Mouse (Mus musculus) ZHBTc4 (cell line): ENCODE measurements around the gene Itgb3bp.
A peak's percentile ranks its signal among the peaks of the same experiment; 100 is the strongest.

Source experiments
- DNase-seq: peaks from one replicate; pipeline ENCODE4 v3.0.0-alpha.2; 2011; ENCODE audit warnings: low read depth, low spot score

Gene Itgb3bp

DNA sequence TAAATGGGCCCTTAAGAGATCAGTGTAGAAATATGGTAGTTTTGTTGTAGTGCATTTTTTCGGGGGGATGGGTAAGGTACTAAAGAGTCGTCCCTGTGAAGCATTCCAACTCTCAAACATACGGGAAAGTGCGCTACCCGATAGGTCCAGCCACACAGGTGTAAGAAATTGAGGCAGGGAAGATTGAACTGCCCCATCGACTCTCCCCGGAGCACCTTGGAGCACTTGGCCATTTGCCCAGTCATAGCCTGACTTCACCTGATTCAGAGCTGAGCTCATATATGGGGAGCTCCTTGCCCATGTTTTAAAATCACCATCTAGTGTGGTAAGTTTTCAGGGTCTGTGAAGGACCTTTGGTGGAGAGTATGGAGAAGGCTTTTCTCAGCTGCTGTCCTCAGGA, 5.2 kb upstream of the Itgb3bp start:
- no peak for DNase-seq

DNA sequence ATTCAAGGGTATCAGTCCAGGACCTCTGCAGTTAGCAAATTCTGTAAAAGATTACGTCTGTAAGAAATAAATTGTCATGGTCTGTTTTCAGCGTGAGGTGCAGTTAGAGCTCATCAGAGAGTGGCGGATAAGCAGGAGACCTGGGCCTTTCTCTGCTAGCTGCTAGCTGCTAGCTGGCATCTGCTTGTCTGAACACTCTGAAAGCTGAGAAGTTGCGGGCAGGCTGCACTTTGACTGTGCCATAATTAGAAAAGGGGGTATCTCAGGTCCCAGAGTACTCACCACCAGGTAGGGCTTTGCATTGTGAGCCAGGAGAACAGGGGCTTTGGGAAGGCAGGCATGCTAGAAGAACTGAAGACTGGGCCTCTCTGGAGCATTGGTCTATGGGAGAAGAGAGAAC, 2.2 kb upstream of the Itgb3bp start:
- DNase-seq: no peak

DNA sequence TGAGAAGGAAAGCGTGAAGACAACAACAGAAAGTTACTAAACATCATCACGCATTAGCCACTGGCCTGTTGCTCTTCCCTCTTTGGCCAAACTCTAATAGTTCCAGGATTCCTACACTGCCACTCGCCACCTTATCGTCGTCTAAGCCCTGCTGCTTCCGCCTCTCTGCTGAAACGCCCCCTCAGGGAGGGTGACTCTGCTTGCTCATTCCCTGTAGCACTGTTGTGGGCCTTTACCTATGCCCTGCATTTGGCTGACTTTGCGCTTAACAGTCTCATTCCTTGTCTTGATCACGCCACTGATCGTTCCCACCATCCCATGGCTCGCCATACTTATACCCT, 1.6 kb upstream of the Itgb3bp start:
- no peak for DNase-seq

DNA sequence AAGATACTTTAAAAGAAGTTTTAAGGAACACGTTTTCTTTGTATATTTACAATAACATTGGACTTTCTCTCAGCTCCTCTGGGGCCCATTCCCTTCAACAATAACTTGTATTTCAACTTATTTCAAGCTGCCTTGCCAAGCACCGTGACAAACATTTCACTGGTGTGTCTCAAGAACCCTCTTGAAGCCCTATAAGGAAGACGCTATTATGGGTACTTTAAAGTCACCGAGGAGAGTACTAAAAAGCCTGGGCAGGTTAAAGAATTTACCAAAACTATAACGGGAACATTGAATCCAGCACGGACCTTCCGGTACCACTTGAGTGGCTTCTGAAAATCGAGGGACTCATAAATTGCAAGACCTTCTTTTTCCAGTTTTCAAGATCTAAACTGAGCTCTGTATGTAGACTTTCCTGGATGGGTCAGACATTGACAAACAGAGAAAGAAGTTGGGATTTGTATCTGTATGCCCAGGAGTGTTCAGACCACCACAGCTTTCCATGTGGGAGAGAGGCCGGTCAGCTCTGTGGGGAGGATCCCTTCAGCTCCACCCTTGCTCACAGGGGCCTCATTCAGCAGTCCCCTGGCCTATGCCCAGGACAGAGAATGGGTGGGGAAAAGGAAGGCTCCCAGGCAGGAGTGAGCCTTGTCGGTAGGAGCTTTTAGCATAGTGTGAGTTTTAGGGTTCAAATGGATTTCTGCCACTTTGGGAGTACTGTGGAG, 1.1 kb upstream of the Itgb3bp start:
- no peak for DNase-seq

DNA sequence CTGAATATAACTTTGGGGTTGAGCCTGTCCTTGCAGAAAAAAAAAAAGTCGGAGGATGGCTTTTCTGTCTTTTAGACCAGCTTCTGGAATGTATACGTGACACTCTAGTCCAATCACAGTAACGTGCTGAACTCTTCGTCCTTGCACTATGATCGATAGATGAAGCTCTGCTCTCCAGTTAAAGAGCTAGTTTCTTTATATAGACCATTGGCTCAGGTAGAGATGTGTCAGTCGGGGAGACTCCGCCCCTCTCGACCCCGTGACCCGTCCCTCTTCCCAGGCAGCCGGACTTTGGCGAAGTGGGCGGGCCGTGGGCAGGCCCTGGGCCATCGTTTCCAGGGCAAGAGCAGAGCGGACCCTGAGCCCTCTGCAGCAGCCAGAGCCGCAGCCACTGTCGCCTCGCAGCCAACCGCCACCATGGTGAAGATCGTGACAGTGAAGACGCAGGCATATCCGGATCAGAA, 432 bp downstream of the Itgb3bp start, which contains the start of gene Pgm1:
Gene Pgm1 (plus strand): TSS at position 266 of the 464 bp plus-strand sequence.
- peak; percentile 76 for DNase-seq

DNA sequence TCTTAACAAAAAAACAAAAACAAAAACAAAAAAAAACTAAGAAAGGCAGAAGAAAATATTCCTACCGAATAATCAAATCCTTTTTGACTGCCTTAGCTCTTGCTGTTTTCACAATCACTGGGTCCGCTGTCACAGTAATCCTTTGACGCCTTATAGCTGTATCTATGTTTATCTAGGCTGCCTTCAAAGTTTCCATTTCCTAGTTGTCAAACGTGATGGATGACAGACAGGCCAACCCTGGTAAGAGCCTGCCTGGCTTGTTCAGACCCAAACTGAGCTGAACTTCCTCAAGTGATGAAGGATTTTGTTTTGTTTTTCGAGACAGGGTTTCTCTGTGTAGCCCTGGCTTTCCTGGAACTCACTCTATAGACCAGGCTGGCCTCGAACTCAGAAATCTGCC, 1.1 kb downstream of the Itgb3bp start:
- DNase-seq: no peak

DNA sequence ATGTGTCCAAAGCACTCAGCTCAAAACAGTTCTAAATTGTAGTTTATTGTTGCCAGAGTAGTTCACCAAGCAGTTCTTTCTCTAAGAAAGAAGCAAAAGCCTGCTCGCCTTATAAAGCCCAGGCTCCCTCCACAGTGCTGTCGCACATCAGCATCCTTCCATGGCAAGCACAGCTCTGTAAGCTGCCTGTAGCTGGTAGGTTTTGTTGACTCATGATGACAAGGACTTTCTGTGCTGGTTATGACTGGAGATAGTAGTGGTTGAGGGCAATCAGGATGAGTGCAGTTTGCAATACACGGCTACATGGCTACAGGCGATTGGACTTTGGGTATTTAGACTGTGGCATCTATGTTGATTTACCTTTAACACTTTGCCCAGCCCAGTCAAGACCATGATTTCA, 3.2 kb downstream of the Itgb3bp start:
- DNase-seq: no peak

DNA sequence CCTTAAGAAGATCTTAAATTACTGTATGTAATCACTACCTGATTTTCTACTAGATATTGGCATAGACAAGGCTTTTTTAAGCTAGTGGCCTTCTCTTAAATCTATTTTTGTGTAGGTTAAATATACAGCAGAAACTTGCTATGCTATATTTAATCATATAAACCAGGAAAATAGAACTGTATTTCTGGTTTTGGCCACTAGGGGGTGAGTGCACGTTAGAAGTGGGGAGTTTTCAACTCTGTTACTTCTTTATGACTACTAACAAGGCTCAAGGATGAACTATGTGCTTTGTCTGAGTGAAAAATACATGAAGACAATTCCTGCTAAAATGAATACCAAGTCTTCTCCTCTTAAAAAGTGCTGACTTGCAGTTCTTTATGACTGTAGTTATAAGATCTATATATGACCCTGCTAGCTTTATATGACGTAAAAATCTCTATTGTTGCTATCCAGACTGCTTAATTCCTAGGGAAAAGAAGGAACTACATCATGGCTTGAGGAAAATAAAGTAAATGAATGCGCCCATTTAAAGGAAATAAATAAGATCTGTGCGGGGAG, 15.6 kb downstream of the Itgb3bp start:
- peak; percentile 46 for DNase-seq

DNA sequence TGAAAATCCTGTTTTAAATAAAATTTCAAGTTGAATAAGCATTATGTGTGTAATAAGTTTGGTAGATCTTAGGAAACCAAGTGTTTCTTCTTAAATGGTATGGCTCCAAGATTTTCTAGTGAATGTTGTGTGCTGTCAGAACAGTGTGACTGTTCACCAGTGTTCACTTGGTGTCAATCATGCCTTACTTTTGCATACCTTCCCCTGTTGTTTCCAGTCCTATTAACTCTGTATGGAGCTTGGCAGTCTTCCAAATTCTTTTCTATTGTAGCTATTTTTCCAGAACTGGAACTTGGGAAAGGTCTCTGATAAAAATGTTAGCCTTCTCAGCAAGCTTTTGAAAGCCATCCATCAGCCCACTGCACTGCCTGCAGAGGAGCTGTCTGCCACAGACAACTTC, 47.2 kb downstream of the Itgb3bp start:
- DNase-seq: no peak

DNA sequence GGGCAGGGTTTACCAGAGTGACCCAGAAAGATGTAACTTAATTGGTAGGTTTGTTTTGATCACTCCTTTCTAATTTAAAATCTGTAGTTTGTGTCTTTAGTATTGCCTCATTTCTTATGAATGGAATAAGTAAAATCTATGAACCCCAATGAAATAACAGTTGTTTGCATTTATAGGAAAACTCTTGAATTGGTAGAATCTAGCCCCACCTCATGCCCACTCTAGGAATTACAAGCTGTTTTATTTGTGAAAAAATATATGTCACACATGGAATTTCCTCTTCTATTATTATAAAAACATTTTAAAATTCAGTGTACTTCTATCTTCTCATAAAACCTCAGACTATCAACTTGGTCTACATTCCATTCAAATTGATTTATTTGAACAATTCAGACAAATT, 47.7 kb downstream of the Itgb3bp start:
- peak; percentile 10 for DNase-seq

DNA sequence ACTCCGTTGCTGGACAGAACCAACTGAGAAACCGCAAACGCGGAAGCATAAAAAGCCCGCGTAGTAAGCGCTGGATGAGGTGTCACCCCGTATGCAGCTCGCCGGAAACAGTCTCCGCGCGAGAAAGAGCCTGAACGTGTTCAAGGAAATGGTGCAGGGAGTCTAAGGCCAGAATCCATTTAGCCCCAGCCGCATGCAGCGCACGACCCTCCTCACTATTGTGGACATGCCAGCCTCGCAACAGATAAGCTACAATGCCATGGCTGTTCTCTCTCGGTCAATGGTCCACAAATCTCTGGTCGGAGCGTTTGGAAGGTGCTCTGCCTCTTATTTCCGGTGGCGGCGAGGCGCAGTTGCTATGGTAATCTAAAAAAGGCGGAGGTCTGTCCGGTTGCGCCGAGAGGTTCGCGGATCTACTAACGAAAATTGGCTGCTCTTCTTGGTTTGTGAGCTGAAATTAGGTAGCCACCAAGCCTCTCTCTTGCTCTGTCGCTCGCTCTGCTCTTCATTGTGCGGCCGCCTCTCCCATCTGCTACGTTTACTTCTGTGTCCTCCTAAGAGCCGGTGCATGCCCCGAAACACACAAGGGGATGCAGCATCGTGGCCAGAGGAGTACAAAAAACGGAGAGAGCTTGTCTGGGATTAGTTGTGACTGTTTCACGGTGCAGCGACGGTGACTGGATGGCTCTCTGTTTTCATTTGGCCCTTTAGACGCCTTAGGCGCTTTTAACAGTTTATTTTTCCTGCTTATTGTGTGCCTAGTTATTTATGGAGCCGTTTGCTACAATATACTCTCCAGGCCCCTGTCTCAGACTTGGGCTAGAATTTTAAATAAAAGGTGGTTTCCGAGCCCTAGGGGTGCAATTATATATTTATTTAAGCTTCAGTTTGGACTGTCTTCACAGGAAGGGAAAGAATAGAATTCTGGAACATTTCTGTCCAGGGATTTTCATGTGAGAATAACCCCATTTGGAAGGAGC, 100.2 kb downstream of the Itgb3bp start, which contains the start of gene Efcab7:
Gene Efcab7 (plus strand): TSS at position 105 of the 980 bp plus-strand sequence.
- peak; percentile 92 for DNase-seq

DNA sequence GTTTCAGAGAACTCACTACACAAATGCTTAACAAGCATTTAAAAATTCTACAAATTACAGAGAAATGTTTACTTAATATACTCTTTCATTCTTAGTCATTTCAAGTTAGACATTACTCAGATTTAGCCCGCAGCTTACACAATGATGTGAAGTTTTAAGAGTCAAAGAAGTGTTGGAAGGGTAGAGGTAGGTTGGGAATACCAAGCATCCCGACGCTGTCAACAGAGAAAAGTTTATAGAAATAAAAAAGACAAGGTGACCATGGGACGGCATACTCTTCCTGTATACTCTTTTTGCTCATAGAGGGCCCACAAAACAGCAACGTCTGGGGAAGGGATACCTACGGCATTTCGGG, 100.9 kb downstream of the Itgb3bp start:
- no peak for DNase-seq

DNA sequence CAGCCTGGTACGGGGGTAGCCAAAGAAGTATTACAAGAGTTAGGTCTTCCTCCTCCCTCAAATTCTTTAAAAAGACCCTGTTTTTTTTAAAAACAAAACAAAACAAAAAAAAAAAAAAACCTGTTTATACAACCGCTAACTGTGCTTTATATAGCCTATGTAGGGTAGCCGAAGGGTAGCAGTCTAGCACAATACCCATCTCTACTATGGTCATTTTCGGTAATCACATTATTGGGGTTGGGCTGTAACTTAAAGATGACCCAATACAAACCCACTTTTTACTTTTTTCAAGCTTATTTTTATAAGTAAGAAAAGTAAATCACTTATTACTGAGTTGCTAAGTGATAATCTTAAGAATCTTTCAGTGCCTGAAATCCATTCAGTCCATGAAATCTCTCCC, 101.3 kb downstream of the Itgb3bp start:
- no peak for DNase-seq

DNA sequence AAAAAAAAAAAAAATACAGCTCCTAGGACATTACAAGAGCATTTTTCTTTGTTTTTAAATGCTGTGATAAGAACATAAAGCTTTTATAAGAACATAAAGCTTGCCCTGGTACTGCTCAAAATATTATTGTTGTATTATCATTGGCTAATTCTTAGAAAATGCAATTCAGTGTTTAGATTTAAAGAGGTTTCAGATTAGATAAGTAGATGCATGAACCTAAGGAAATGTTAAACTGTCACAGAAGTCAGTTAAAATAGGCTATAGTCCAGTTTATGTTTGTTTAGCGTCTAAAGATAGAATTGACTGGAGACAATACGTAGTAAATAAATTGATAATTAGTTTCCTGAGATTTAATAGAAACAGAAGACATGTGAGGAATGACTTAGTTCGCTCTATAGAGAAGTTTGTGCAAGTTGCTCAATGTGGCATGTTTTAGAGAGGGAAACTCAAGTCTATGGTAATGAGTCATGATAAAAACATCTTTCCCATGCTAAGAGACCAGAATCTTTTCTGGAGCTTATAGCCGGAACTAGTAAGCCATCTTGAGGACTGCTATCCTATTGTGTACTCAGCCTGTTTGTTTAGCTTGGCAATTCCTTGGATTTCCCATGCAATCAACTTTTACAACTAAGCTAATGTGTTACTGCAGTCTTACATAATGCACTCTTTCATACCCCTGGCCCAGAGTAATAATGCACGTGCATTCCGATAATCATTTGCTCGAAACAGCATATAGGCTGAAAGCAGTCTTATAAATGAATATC, 112.7 kb downstream of the Itgb3bp start:
- no peak for DNase-seq

DNA sequence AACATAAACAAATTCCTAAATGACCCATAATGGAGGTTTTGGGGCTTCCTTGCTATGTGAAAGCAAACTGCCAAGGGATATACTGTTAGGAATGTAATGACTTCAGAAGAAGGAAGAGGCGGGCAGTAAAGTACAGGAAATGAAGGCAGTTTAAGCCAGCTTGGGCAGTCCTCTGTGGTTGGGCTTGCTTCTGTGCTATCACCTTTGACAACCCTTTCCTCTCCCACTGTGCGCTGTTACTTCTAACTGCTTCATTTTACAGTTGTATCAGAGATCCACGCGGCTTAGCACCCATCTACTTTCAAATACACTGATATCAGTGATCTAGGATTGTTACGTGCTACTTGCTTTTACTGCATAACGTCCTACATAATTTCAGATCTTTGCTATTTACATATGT, 137.2 kb downstream of the Itgb3bp start:
- peak; percentile 38 for DNase-seq

DNA sequence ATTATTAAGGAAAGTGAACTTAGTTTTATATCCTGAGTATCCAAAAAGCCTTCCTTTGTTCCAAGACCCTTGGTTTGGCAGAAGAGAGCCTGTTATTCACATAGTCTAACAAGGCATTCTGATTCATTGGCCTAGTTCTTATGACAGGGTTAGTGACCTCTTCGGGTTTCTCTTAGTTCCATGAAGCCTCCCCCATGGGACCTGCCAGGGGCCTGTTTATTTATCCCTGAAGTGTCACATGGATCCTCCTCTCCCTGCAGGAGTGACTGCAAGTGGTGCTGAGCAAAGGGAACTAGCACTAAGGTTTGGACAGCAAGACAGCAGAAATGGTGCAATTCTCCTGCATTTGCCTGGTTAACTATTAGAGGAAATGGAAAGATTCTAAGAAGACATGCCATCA, 156.6 kb downstream of the Itgb3bp start:
- DNase-seq: no peak

DNA sequence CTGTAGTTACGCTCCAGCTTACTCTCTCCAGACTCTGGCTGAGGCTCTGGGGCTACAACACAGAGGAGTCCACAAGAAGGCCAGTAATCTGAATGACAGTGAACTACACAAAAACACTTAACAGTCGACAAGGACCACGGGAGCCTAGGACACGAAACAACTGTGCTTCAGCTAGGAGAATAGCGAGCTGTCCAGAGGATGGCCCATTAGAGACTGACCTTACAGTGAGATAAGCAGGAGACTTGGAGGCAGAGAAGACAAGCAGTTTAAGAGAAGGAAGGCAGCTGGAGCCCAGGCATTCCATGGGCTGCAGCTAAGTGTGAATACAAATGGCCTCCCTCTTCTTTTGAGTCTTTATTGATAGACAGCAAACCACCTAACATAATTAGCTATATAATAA, 159.1 kb downstream of the Itgb3bp start:
- DNase-seq: no peak

DNA sequence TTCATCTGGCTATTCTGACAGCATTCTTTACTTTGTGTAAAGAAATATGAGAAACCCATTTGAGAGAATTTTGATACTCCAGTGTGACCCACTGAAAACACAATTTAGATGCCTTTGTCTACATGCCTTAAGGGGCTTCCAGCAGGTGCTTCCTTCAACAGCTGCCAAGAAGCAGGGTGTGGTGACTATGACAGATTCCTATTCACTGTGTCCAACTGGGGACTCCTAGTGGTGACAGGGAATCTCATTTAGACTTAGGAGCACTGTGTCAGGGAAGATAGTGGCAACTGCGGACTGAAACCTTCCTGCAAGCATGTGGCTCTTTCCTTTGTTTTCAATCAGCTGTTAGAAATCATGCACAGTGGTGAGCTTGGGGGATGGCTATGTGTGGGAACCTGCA, 162.9 kb downstream of the Itgb3bp start:
- peak; percentile 61 for DNase-seq

DNA sequence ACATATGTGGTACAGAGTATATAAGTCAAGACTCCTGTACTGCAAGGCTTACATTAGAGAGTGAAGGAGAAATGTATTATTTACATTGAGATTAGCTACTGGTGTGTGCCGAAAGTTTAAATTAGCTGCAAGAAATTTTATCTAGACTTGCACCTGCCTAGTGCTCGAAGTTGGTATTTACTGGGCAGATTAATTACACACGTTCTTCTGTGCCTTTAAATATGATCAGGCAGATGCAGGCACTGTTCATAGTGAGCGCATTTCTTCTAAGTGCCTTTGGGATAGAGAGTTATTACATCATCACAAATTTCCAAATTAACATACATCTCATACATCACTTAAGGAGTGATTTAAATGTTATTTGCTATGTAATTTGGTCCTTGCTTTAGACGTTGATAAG, 163.3 kb downstream of the Itgb3bp start:
- no peak for DNase-seq

DNA sequence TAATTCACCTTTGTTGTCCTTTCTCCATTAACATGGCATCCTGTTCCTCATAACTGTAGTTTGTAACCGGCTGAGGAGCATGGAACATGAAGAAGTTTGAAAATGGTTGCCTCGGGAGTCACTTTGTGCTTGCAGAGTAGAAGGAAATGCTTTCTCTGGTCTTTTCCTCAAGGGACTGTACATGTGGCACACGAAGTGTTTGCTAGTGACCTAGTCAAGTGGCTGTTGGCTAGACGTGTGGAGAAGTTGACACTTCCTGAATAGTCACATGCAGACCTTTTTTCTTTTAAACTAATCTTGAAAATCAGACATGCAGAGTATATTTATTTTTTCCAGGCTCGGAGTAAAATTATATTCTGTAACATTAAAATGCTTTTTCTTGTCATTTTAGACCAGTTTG, 177.2 kb downstream of the Itgb3bp start:
- DNase-seq: no peak

DNA sequence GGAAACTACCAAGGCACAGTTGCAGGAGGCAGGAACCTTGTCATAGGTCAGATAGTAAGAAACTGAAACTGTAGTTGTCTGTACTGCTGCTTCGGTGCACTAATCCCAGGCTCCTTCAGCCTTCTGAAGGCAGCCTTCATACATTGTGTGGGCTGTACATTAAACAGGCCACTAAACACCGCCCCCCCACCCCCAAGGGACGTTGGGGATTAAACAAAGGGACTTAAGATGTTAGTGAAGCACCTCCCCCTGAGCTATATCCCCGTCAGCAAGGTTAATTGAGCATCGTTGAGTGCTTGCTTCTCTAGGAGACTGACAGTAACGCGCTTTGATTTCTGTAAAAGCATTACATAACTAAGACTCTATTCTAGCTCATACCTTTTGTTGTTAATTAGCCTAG, 189.8 kb downstream of the Itgb3bp start:
- peak; percentile 28 for DNase-seq
